Mouse (Mus musculus): ENCODE results near the gene Olfr1428. TPM values are rescaled to one million over a fixed set of nuclear protein-coding genes. Genes with fewer than 3 reads are reported as not detected.

Gene Olfr1428
- total and polyA plus RNA-seq, 3 experiments, result not detected

GRCm38 (mm10) chr19:12143356-12143755, 27.7 kb upstream of the Olfr1428 start:
- Histone ChIP-seq H3K9me3 (replicated peaks; ENCODE audit: low read length) (no peaks in the 10 kb centered on the region), H3K27me3 (replicated peaks) (no peaks in the 10 kb centered on the region), H3K79me2 (replicated peaks; ENCODE audit: control insufficient read depth, extremely low read depth, insufficient read depth, poor library complexity, severe bottlenecking) (no peaks in the 10 kb centered on the region), H3K9ac (ENCODE audit: insufficient read depth, low read depth) (no peak overlapping the region), H3K4me3 (replicated peaks in 1 of 3; ENCODE audit: low read depth in 2 of 3, low read length in 2 of 3, poor library complexity in 1 of 3) (no peak overlapping the region), H3K36me3 (replicated peaks in 1 of 2; ENCODE audit: control insufficient read depth in 1 of 2, insufficient read depth in 1 of 2, low read length in 1 of 2) (no peaks in the 10 kb centered on the region), H3K27ac (ENCODE audit: insufficient read depth, low read depth) (no peak overlapping the region), H3K4me2 (ENCODE audit: insufficient read depth, low read depth, poor library complexity, severe bottlenecking) (no peak overlapping the region), H3K4me1 (ENCODE audit: control insufficient read depth in 1 of 2, insufficient read depth in 2 of 2) (no peaks in the 10 kb centered on the region)
- no peak for TF ChIP-seq CHD2 (IDR thresholded peaks at IDR 0.05; ENCODE audit: low read length)
- TF ChIP-seq SIN3A (IDR thresholded peaks at IDR 0.05; ENCODE audit: low read length), result no peak
- TF ChIP-seq MAFK (IDR thresholded peaks at IDR 0.05; ENCODE audit: insufficient replicate concordance, low read length), result no peak
- TF ChIP-seq MXI1 (IDR thresholded peaks at IDR 0.05; ENCODE audit: low read depth, low read length), result no peak
- no peak for TF ChIP-seq TBP (conservative IDR thresholded peaks at IDR 0.05; ENCODE audit: low read depth, low read length)
- TF ChIP-seq ZKSCAN1 (IDR thresholded peaks at IDR 0.05; ENCODE audit: borderline replicate concordance, low read depth, low read length), result no peak
- TF ChIP-seq KAT2A (IDR thresholded peaks at IDR 0.05; ENCODE audit: insufficient replicate concordance, low read length), result no peak
- no peak for TF ChIP-seq CTCF (conservative IDR thresholded peaks at IDR 0.05 in 1 of 2, IDR thresholded peaks at IDR 0.05 in 1 of 2; ENCODE audit: low read depth in 2 of 2, low read length in 2 of 2)
- no peak for TF ChIP-seq ZNF384 (IDR thresholded peaks at IDR 0.05; ENCODE audit: low read depth, low read length)
- no peak for TF ChIP-seq HCFC1 (IDR thresholded peaks at IDR 0.05; ENCODE audit: low read depth, low read length)
- TF ChIP-seq ZMIZ1 (IDR thresholded peaks at IDR 0.05; ENCODE audit: low read depth, low read length), result no peak
- no peak for TF ChIP-seq ELF1 (IDR thresholded peaks at IDR 0.05; ENCODE audit: low read depth, low read length)
- TF ChIP-seq SMC3 (IDR thresholded peaks at IDR 0.05; ENCODE audit: low read depth, low read length), result no peak
- TF ChIP-seq POLR2A (IDR thresholded peaks at IDR 0.05; ENCODE audit: low read depth, low read length), result no peak
- no peak for TF ChIP-seq IRF4 (IDR thresholded peaks at IDR 0.05; ENCODE audit: low read depth, low read length)
- no peak for TF ChIP-seq UBTF (IDR thresholded peaks at IDR 0.05; ENCODE audit: low read depth, low read length)
- no peak for TF ChIP-seq NRF1 (IDR thresholded peaks at IDR 0.05; ENCODE audit: low read depth, low read length)
- no peak for TF ChIP-seq BHLHE40 (IDR thresholded peaks at IDR 0.05; ENCODE audit: low read depth, low read length)
- DNase-seq (ENCODE audit: extremely low read depth), result no peak
- in situ Hi-C loops (cut with MboI; ENCODE audit: low pct_ligation_motif_present, low pct_unique_long_range_greater_than_20kb, low sequenced_read_pairs), result no loop called here
- dilution Hi-C loops (cut with MboI; ENCODE audit: extremely low pct_ligation_motif_present, extremely low pct_unique_long_range_greater_than_20kb, low sequenced_read_pairs), result no loop called here

GRCm38 (mm10) chr19:12134289-12134688, 18.6 kb upstream of the Olfr1428 start:
- no peak overlapping the region for H3K4me2 ChIP-seq (ENCODE audit: insufficient read depth, low read depth, poor library complexity, severe bottlenecking)
- no peaks in the 10 kb centered on the region for H3K27me3 ChIP-seq (replicated peaks)
- peak; percentile 61 for DNase-seq (ENCODE audit: extremely low read depth)
- H3K9me3 ChIP-seq (replicated peaks; ENCODE audit: low read length), result no peaks in the 10 kb centered on the region
- H3K4me3 ChIP-seq (replicated peaks in 1 of 3; ENCODE audit: low read depth in 2 of 3, low read length in 2 of 3, poor library complexity in 1 of 3), result no peak overlapping the region
- no peaks in the 10 kb centered on the region for H3K4me1 ChIP-seq (ENCODE audit: control insufficient read depth in 1 of 2, insufficient read depth in 2 of 2)
- TF ChIP-seq MAFK (IDR thresholded peaks at IDR 0.05; ENCODE audit: insufficient replicate concordance, low read length) (no peak), NRF1 (IDR thresholded peaks at IDR 0.05; ENCODE audit: low read depth, low read length) (no peak), EP300 (IDR thresholded peaks at IDR 0.05; ENCODE audit: low read length) (no peak), RAD21 (IDR thresholded peaks at IDR 0.05; ENCODE audit: low read depth, low read length) (peak; percentile 89), ZKSCAN1 (IDR thresholded peaks at IDR 0.05; ENCODE audit: borderline replicate concordance, low read depth, low read length) (no peak), RCOR1 (conservative IDR thresholded peaks at IDR 0.05; ENCODE audit: low read depth, low read length) (no peak), CHD2 (IDR thresholded peaks at IDR 0.05; ENCODE audit: low read length) (no peak), POLR2AphosphoS2 (IDR thresholded peaks at IDR 0.05; ENCODE audit: low read depth, low read length) (no peak), NELFE (IDR thresholded peaks at IDR 0.05; ENCODE audit: low read depth, low read length) (no peak), BHLHE40 (IDR thresholded peaks at IDR 0.05; ENCODE audit: low read depth, low read length) (no peak), UBTF (IDR thresholded peaks at IDR 0.05; ENCODE audit: low read depth, low read length) (no peak), MAX (IDR thresholded peaks at IDR 0.05; ENCODE audit: low read length) (no peak), E2F4 (IDR thresholded peaks at IDR 0.05; ENCODE audit: insufficient replicate concordance, low read depth, low read length) (no peak), TBP (conservative IDR thresholded peaks at IDR 0.05; ENCODE audit: low read depth, low read length) (no peak), ELF1 (IDR thresholded peaks at IDR 0.05; ENCODE audit: low read depth, low read length) (no peak), ZNF384 (IDR thresholded peaks at IDR 0.05; ENCODE audit: low read depth, low read length) (no peak), KAT2A (IDR thresholded peaks at IDR 0.05; ENCODE audit: insufficient replicate concordance, low read length) (no peak), POLR2A (IDR thresholded peaks at IDR 0.05; ENCODE audit: low read depth, low read length) (no peak), MEF2A (IDR thresholded peaks at IDR 0.05; ENCODE audit: borderline replicate concordance, low read depth, low read length) (no peak), IRF4 (IDR thresholded peaks at IDR 0.05; ENCODE audit: low read depth, low read length) (no peak), MXI1 (IDR thresholded peaks at IDR 0.05; ENCODE audit: low read depth, low read length) (no peak), ETS1 (conservative IDR thresholded peaks at IDR 0.05; ENCODE audit: low read depth, low read length) (no peak), CTCF (conservative IDR thresholded peaks at IDR 0.05 in 1 of 2, IDR thresholded peaks at IDR 0.05 in 1 of 2; ENCODE audit: low read depth in 2 of 2, low read length in 2 of 2) (peak; percentile 57 to 82; a peak in 3 of 4 replicates), SMC3 (IDR thresholded peaks at IDR 0.05; ENCODE audit: low read depth, low read length) (peak; percentile 61), CHD1 (IDR thresholded peaks at IDR 0.05; ENCODE audit: low read depth, low read length) (no peak), MYC (IDR thresholded peaks at IDR 0.05; ENCODE audit: low read depth, low read length) (no peak)
- in situ Hi-C loops (cut with MboI; ENCODE audit: low pct_ligation_motif_present, low pct_unique_long_range_greater_than_20kb, low sequenced_read_pairs) (loop anchor here (10.0 kb wide), 2 partner anchors 301 to 361 kb away; no protein-coding TSS in a partner anchor), dilution Hi-C loops (cut with MboI; ENCODE audit: extremely low pct_ligation_motif_present, extremely low pct_unique_long_range_greater_than_20kb, low sequenced_read_pairs) (no loop called here)
- H3K27ac ChIP-seq (ENCODE audit: insufficient read depth, low read depth), result no peak overlapping the region
- H3K9ac ChIP-seq (ENCODE audit: insufficient read depth, low read depth), result no peak overlapping the region
- H3K36me3 ChIP-seq (replicated peaks in 1 of 2; ENCODE audit: control insufficient read depth in 1 of 2, insufficient read depth in 1 of 2, low read length in 1 of 2), result no peaks in the 10 kb centered on the region
- H3K79me2 ChIP-seq (replicated peaks; ENCODE audit: control insufficient read depth, extremely low read depth, insufficient read depth, poor library complexity, severe bottlenecking), result no peaks in the 10 kb centered on the region
